Mouse (Mus musculus): Measurements from ENCODE around the gene Nfib.

Gene Nfib

GRCm38 (mm10) chr4:82319388-82319787 is 386.2 kb downstream of the Nfib start:
- in situ Hi-C loops (cut with MseI, MboI) = no loop called here

- in situ Hi-C loops (cut with MseI, MboI) = no loop called here
These were observed 389.4 kb downstream of the Nfib start for GRCm38 (mm10) chr4:82316168-82316567.

- in situ Hi-C loops (cut with MseI, MboI) = no loop called here
These were observed 389.8 kb downstream of the Nfib start for GRCm38 (mm10) chr4:82315710-82316109.

GRCm38 (mm10) chr4:82310924-82311734 is 394.4 kb downstream of the Nfib start:
- in situ Hi-C loops (cut with MseI, MboI) = no loop called here

- in situ Hi-C loops (cut with MseI, MboI) = no loop called here
These were observed 399.5 kb downstream of the Nfib start for GRCm38 (mm10) chr4:82306045-82306444.

- in situ Hi-C loops (cut with MseI, MboI) = no loop called here
These were observed 401.2 kb downstream of the Nfib start for GRCm38 (mm10) chr4:82304148-82304871.

GRCm38 (mm10) chr4:82303362-82303900 is 402.1 kb downstream of the Nfib start:
- in situ Hi-C loops (cut with MseI, MboI) = no loop called here

GRCm38 (mm10) chr4:82302901-82303300 is 402.6 kb downstream of the Nfib start:
- in situ Hi-C loops (cut with MseI, MboI) = no loop called here

- in situ Hi-C loops (cut with MseI, MboI) = no loop called here
These were observed 406.9 kb downstream of the Nfib start for GRCm38 (mm10) chr4:82298606-82299005.

DNA sequence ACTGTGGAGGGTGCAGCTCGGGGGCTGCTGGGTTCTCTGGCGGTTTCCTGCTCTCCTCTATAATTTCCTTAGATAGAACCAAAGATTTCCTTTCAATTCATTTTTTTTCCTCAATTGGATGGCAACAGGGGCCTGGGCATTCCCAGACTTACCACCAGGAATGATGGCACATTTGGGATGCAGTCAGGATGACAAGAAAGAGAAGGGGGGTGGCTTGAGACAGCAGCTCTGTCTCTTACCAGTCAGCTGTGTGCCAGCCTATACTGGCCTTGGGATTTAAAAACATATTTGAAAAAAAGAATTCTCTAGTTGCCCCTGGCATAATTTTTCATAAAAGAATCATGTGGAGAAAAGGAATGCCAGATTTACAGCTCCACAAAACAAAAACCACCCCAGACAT is 408.0 kb downstream of the Nfib start:
- in situ Hi-C loops (cut with MseI, MboI) = no loop called here

GRCm38 (mm10) chr4:82294066-82294465 is 411.5 kb downstream of the Nfib start:
- in situ Hi-C loops (cut with MseI, MboI) = no loop called here

- in situ Hi-C loops (cut with MseI, MboI) = no loop called here
These were observed 414.2 kb downstream of the Nfib start for GRCm38 (mm10) chr4:82291174-82291847.

- in situ Hi-C loops (cut with MseI, MboI) = no loop called here
These were observed 414.9 kb downstream of the Nfib start for GRCm38 (mm10) chr4:82290623-82291022.

DNA sequence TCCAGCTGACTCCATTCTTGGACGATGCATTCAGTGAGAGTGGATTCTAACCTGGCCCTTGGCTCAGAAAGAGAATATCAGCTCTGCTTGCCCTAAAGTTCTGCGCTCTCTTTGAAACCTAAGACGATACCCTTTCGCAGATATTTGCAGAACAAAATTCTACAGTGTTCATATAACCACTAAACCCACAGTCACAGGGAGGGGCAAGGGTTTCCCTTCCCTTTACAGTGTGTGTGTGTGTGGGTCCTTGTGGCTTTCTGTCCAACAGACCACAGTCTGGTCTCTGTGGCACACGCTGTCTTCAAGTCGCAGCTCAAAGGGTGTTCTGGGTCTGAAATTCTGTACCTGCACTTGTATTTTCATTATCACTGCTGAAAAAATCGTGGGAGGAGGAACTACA is 416.0 kb downstream of the Nfib start:
- in situ Hi-C loops (cut with MseI, MboI) = no loop called here

GRCm38 (mm10) chr4:82288138-82288537 is 417.4 kb downstream of the Nfib start:
- in situ Hi-C loops (cut with MseI, MboI) = no loop called here

GRCm38 (mm10) chr4:82287454-82287853 is 418.1 kb downstream of the Nfib start:
- in situ Hi-C loops (cut with MseI, MboI) = no loop called here

DNA sequence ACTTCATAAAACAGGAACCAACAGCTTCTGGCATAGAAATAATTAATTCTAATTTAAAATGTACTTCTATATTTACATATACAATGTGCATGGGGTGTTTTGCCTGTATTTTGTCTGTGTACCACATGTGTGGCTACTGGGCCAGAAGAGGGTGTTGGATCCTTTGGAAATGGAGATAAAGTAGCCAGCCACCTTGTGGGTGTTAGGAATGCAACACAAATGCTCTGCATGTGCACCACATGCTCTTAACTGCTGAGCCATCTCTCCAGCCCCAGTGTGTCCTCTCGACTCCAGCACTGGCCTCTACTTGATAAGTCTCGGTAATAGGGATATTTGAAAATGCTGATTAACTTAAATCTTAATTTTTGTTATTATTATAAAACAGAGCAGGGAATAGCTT is 418.6 kb downstream of the Nfib start:
- in situ Hi-C loops (cut with MseI, MboI) = no loop called here

DNA sequence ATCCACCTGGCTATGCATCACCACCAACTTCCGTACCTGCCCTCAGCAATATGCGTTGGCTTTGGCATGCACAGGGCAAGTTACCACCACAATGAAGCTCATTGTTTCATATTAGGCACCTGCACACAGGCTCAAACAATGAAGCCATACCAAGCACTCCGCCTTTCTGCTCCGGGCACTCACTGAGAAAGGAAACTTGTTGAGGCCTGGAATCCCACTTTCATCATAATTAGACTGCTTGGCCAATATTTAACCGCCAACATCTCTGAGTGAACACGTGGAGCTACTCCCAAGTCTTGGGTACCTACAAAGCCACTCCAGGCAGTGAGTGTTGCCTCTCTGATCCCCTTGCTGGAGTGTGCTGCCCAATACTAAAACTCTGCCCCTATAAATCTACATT is 422.0 kb downstream of the Nfib start:
- in situ Hi-C loops (cut with MseI, MboI) = no loop called here

DNA sequence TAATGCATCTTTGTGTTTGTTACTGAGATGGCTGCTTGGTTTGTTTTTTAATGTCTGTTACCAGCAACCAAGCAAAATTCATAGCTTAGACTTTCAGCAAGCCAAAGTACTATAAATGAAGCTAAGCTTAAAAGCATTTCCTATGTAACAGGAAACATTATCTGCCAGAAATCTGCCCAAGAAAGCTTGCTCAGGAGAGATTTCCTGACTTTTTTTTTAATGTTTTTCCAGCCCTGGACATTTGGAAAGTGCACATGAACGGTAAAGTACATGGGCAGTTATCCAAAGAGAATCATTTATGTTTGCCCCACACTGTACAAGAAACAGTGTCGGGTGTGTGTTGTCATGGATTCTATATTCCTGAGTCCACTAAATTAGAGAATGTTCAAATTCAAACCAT is 429.6 kb downstream of the Nfib start:
- in situ Hi-C loops (cut with MseI, MboI) = no loop called here

DNA sequence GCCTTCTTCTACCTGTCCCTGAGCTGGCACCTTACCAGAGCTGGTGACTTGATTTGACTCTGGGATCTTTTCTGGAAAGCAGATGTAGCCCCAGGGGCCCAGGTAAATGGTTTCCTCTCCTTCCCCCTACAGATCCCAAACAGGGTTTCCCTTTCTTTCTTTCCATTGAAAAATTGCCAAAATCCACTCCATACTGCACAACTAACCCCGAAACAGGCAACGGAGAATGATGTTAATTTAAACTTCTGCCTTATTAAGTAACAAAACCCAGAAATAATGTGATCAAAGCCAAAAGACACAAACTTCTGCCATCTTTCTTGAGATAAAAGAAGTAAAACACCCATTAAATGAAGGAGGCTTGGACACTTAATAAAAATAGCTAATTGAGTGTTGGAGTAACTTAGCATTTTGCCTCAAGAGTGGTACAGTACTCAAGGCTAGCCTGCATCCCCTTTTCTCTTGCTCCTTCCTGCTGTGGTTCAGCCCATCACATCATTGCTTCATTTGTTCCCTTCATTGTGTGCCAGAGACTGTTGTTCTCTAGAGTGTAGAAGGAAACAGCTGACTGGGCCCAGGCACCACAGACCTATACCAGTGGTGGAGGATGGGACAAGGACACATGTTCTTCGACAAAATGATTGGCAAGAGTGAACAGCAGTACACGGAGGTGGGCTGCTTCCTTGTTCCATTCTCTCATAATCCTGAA is 432.3 kb downstream of the Nfib start:
- in situ Hi-C loops (cut with MseI, MboI) = no loop called here

- in situ Hi-C loops (cut with MseI, MboI) = no loop called here
These were observed 433.5 kb downstream of the Nfib start for GRCm38 (mm10) chr4:82272099-82272498.

- in situ Hi-C loops (cut with MseI, MboI) = no loop called here
These were observed 434.0 kb downstream of the Nfib start for GRCm38 (mm10) chr4:82271547-82271946.
